Mouse (Mus musculus) stomach, embryonic 14.5 days (tissue): ENCODE data around the gene Dgcr6. TPM values are rescaled to one million over a fixed set of nuclear protein-coding genes. Genes with fewer than 3 reads are reported as not detected.

Source experiments
- ATAC-seq: fragments of 200-750 bp; cut with Nextera tagmentation; 2 replicates; pipeline ENCODE4 v1.8.0; 2017; ENCODE audit warnings: low read depth, moderate TSS enrichment; ENCODE audit not compliant: insufficient number of reproducible peaks, insufficient read depth, low FRiP score
- H3K27ac ChIP-seq: fragments of 300-500 bp; sonication (generic); 2 replicates; pipeline ENCODE4 v1.5.1; 2014; ENCODE audit warnings: mild to moderate bottlenecking, low read length, moderate library complexity, mixed read lengths
- H3K27me3 ChIP-seq: fragments of 300-500 bp; sonication (generic); 2 replicates; pipeline ENCODE4 v1.6.1; 2014; ENCODE audit warnings: low read length, control low read depth, mixed read lengths; ENCODE audit not compliant: control insufficient read depth, insufficient read depth
- H3K36me3 ChIP-seq: fragments of 300-500 bp; sonication (generic); 2 replicates; pipeline ENCODE4 v1.6.1; 2014; ENCODE audit warnings: mild to moderate bottlenecking, control low read depth, low read length, moderate library complexity, mixed read lengths; ENCODE audit not compliant: control insufficient read depth, insufficient read depth
- H3K4me1 ChIP-seq: fragments of 300-500 bp; sonication (generic); 2 replicates; pipeline ENCODE4 v1.6.1; 2014; ENCODE audit warnings: low read length, control low read depth, mixed read lengths; ENCODE audit not compliant: control insufficient read depth, insufficient read depth
- H3K4me2 ChIP-seq: fragments of 300-500 bp; sonication (generic); replicated peaks from 2 replicates; pipeline ENCODE4 v1.6.1; 2014; ENCODE audit warnings: low read depth, low read length, control low read depth
- H3K4me3 ChIP-seq: fragments of 300-500 bp; sonication (generic); 2 replicates; pipeline ENCODE4 v1.5.1; 2014; ENCODE audit warnings: low read depth, low read length, control low read depth
- H3K9ac ChIP-seq: fragments of 300-500 bp; sonication (generic); replicated peaks from 2 replicates; pipeline ENCODE4 v1.6.1; 2014; ENCODE audit warnings: low read depth, mild to moderate bottlenecking, control low read depth, low read length, moderate library complexity, mixed read lengths
- H3K9me3 ChIP-seq: fragments of 300-500 bp; sonication (generic); 2 replicates; pipeline ENCODE4 v1.6.1; 2016; ENCODE audit warnings: low read depth, low read length, control low read depth; ENCODE audit not compliant: control insufficient read depth
- WGBS: fragments of 180-500 bp; shearing (Covaris S2); extraction: QIAGEN DNeasy Blood & Tissue Kit; methylation state at CpG from one replicate; pipeline ENCODE4 v1.1.7; 2014; 5-methylcytosine and 5-hydroxymethylcytosine counted together
- polyA plus RNA-seq: library from polyadenylated mRNA; unstranded; fragments of >200 nt; fragmentation: Nextera tagmentation; extraction: Ambion mirVana; gene quantifications from 2 replicates; pipeline ENCODE4 v1.2.1, GENCODE M21; 2014

Gene Dgcr6
- polyA plus RNA-seq, 1 experiment from 2014 or later: 94.1 TPM

DNA sequence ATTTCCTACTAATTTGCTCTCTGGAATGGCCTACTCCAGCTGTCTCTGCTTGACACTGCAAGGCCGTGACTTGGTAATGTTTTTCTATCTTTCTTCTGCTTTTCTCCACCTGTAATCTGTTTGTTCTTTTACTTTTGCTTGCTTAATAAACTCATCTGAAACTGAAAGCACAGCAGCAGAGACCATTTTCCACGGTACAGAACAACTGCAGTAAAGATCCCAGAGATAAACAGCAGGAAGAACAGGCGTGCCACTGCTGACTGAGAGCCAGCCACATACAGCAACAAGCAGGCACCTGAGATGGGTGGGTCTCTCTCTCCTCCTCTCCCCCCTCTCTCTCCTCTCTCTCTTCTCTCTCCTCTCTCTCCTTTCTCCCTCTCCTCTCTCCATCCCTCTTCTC, 22.5 kb downstream of the Dgcr6 start:
- H3K36me3 ChIP-seq: peaks cover 18% of the 10 kb centered on the region
- 42% methylated on average over 3 of the region's 3 CpGs for WGBS
- ATAC-seq: no peak
- no peaks in the 10 kb centered on the region for H3K9me3 ChIP-seq
- no peaks in the 10 kb centered on the region for H3K27me3 ChIP-seq
- no peak overlapping the region for H3K4me3 ChIP-seq
- H3K27ac ChIP-seq: no peak overlapping the region
- H3K4me1 ChIP-seq: no peaks in the 10 kb centered on the region
- no peak overlapping the region for H3K9ac ChIP-seq
- no peak overlapping the region for H3K4me2 ChIP-seq

DNA sequence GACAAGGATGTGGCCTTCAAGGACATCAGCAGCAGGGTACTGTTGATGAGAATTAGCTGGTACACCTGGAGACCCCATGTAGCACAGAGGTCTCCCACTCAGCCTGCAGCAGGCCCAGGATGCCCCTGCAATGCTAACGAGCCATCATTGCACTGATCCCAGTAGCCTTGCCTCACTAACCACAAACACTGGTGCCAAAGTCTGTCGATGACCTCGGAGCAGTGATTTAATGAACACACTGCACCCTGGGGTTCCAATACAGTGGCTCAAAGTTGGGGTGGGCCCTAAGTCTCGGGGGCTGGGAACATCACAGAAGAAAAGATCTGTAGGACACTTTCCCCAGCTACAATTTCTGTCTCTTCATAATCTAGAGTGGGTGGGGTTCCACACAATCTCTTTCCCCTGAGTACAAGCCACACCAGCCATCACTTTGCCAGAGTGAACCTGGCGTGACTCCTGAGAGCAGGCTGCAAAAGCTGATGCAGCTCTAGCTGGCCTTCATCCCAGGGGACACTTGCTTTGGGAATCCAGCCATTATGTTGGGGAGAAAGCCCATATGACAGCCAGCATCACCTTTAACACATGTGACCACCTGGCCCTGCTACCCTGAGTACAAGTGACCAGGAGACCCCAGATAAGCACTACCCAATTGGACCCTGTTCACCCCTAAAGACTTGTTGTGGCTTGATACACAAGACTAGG, 25.8 kb downstream of the Dgcr6 start:
- no peaks in the 10 kb centered on the region for H3K9me3 ChIP-seq
- ATAC-seq: no peak
- H3K27ac ChIP-seq: no peak overlapping the region
- H3K9ac ChIP-seq: no peak overlapping the region
- H3K36me3 ChIP-seq: no peaks in the 10 kb centered on the region
- no peaks in the 10 kb centered on the region for H3K27me3 ChIP-seq
- no peak overlapping the region for H3K4me2 ChIP-seq
- WGBS: 90% methylated on average over 5 of the region's 5 CpGs
- H3K4me1 ChIP-seq: no peaks in the 10 kb centered on the region
- H3K4me3 ChIP-seq: no peak overlapping the region

DNA sequence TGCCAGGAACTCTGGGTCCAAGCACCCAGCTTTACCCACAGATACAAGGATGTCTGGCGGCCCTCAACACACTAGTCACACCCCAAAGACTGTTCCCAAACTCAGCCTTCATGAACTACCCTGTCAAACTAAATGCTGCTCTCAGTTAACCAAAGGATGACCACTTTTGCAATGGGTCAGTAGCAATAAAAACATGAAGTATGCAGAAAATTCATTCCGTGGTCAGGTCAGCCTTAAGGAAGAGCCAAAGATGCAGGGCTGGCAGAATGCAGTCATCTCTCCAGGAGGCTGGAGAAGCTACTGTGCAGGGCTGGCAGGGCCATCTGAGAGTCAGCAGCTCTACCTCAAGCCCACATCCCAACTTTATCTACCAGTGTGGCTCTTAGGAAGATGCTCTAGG, 26.6 kb downstream of the Dgcr6 start:
- Histone ChIP-seq H3K27me3 (no peaks in the 10 kb centered on the region), H3K4me1 (no peaks in the 10 kb centered on the region), H3K9me3 (no peaks in the 10 kb centered on the region), H3K9ac (no peak overlapping the region), H3K36me3 (no peaks in the 10 kb centered on the region), H3K4me2 (no peak overlapping the region), H3K4me3 (no peak overlapping the region), H3K27ac (no peak overlapping the region)
- WGBS: 94% methylated on average over 2 of the region's 2 CpGs
- no peak for ATAC-seq

DNA sequence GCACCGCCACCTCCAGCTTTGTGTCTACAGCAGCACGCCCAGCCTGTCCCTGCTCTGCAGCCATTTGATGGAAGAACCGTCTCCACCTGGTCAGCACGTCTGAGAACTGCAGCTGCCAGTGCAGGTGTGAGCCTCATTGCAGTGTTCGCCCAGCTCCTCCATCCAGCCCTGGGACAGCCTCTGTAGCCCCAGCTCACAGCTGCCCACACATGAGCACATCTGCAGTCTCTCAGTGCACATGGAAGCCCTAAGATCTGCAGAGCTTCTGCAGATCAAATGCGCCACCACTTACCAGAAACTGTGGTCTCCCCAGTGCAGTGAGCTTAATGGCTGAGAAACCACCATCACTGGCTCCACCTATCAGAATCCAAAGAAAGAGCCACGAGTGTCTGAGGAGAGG, 27.5 kb downstream of the Dgcr6 start:
- Histone ChIP-seq H3K27me3 (no peaks in the 10 kb centered on the region), H3K4me2 (no peak overlapping the region), H3K4me1 (no peaks in the 10 kb centered on the region), H3K36me3 (no peaks in the 10 kb centered on the region), H3K9me3 (no peaks in the 10 kb centered on the region), H3K4me3 (no peak overlapping the region), H3K27ac (no peak overlapping the region), H3K9ac (no peak overlapping the region)
- no peak for ATAC-seq
- 80% methylated on average over 7 of the region's 7 CpGs for WGBS

DNA sequence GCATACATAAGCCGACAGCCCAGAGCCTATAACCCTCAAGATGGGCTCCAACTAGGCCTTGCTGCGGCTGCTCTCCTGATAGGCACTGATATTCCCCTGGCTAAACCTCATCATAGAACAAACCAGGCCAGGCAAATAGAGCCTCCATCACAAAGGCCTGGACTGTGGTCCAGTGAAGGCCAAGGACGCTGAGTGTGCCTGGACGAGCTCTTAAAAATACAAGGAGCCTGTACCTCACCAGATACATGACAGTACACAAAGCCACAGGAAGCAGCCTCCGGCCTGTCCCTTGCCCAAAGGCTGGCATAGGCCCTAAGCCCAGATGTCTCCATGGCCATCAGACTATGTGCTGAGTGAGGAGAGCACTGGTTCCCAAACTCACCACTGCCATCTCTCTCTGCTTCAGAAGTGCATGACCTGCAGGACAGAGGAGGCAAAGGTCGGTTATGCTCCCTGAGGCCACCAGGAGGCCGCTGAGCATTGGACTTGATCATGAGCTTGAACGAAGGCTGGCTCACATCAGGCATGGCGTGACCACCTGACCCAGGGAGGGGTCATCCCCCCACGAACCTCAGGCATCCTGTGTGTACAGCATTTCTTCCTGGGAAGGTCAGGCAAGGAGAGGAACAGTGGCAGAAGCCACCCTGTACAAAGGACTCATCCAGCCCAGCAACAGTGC, 28.6 kb downstream of the Dgcr6 start:
- no peak overlapping the region for H3K9ac ChIP-seq
- no peak overlapping the region for H3K27ac ChIP-seq
- 78% methylated on average over 10 of the region's 10 CpGs for WGBS
- H3K4me2 ChIP-seq: no peak overlapping the region
- H3K4me3 ChIP-seq: no peak overlapping the region
- no peaks in the 10 kb centered on the region for H3K27me3 ChIP-seq
- H3K36me3 ChIP-seq: no peaks in the 10 kb centered on the region
- H3K4me1 ChIP-seq: no peaks in the 10 kb centered on the region
- no peak for ATAC-seq
- no peaks in the 10 kb centered on the region for H3K9me3 ChIP-seq

- no peaks in the 10 kb centered on the region for H3K27me3 ChIP-seq
- no peaks in the 10 kb centered on the region for H3K36me3 ChIP-seq
- no peak for ATAC-seq
- no peak overlapping the region for H3K27ac ChIP-seq
- no peak overlapping the region for H3K4me2 ChIP-seq
- 79% methylated on average over 1 of the region's 1 CpGs for WGBS
- H3K4me1 ChIP-seq: no peaks in the 10 kb centered on the region
- H3K9ac ChIP-seq: no peak overlapping the region
- no peaks in the 10 kb centered on the region for H3K9me3 ChIP-seq
- no peak overlapping the region for H3K4me3 ChIP-seq
Measured at GRCm38 (mm10) chr16:18082291-18082690, 29.6 kb downstream of the Dgcr6 start.

- H3K36me3 ChIP-seq: no peaks in the 10 kb centered on the region
- H3K27me3 ChIP-seq: no peaks in the 10 kb centered on the region
- H3K27ac ChIP-seq: no peak overlapping the region
- no peak overlapping the region for H3K4me3 ChIP-seq
- H3K4me2 ChIP-seq: no peak overlapping the region
- H3K9ac ChIP-seq: no peak overlapping the region
- WGBS: 87% methylated on average over 18 of the region's 18 CpGs
- H3K9me3 ChIP-seq: no peaks in the 10 kb centered on the region
- ATAC-seq: no peak
- H3K4me1 ChIP-seq: peaks cover 5% of the 10 kb centered on the region
Measured at GRCm38 (mm10) chr16:18083231-18083951, 30.7 kb downstream of the Dgcr6 start.

- Histone ChIP-seq H3K27me3 (no peaks in the 10 kb centered on the region), H3K9me3 (no peaks in the 10 kb centered on the region), H3K9ac (no peak overlapping the region), H3K4me3 (no peak overlapping the region), H3K27ac (no peak overlapping the region), H3K4me2 (no peak overlapping the region), H3K4me1 (peaks cover 5% of the 10 kb centered on the region), H3K36me3 (no peaks in the 10 kb centered on the region)
- 78% methylated on average over 7 of the region's 7 CpGs for WGBS
- ATAC-seq: no peak
Measured at GRCm38 (mm10) chr16:18084262-18084661, 31.6 kb downstream of the Dgcr6 start.
